Mouse (Mus musculus): ENCODE data around the gene Prkce. TPM values are rescaled to one million over a fixed set of nuclear protein-coding genes. Genes with fewer than 3 reads are reported as not detected.

Prkce gene
- polyA plus RNA-seq, 1 experiment from 2014 or later, result 2.0 TPM

DNA sequence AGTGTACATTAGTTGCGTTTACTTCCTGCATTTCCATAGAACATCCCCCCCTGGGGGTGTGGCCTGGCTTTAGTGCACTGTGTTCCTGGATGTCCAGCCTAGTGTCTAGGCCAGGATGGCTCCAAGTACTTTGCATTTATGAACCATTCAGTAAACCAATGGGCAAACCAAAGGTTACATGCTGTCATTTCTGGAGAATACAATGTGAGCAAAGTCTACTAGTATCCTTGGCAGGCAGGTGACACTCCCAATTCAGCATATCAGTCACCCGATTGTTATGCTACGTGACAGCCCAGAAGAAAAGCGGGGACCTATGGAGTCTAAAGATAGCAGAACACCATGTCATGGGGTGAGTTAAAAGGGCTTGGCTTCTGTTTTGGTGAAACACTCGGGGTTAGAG is 271.2 kb downstream of the Prkce start:
- Histone ChIP-seq H3K4me3 (ENCODE audit: low read depth, low read length) (no peak overlapping the region), H3K4me2 (ENCODE audit: low read depth, low read length) (no peak overlapping the region), H3K36me3 (replicated peaks; ENCODE audit: insufficient read depth, low read length) (no peaks in the 10 kb centered on the region), H3K27me3 (ENCODE audit: insufficient read depth, low read length) (no peaks in the 10 kb centered on the region), H3K9me3 (ENCODE audit: low read length) (no peaks in the 10 kb centered on the region), H3K9ac (replicated peaks) (no peak overlapping the region), H3K27ac (ENCODE audit: low read depth) (no peak overlapping the region), H3K4me1 (ENCODE audit: insufficient read depth) (peaks cover 18% of the 10 kb centered on the region)
- no peak for DNase-seq
- WGBS (ENCODE audit: insufficient replicate concordance), result 66% methylated on average over 5 of the region's 5 CpGs
- TF ChIP-seq CTCF (IDR thresholded peaks at IDR 0.05; ENCODE audit: low read depth) (no peak), EP300 (IDR thresholded peaks at IDR 0.05; ENCODE audit: low read depth) (no peak)
- ATAC-seq, result peak; percentile 40; the same call in 1 of the 2 replicates

DNA sequence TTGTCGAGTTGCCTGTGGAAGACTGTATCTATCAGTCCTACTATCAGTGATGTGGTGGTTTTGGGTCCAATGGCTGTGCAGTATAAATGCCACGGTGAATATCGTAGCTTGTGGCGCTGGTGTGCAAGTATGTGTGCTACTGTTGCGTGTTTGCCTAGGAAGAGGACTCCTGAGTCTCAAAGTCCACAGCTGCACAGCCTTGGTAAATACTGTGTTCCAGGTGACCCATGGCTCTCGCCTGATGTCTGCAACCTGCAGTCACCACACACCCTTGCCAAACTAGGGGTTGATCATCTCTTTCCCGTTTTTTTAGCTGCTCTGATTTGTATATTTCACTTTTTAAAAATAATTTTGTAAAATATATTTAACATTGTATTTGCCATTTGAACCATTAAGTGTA is 273.5 kb downstream of the Prkce start:
- Histone ChIP-seq H3K27me3 (ENCODE audit: insufficient read depth, low read length) (no peaks in the 10 kb centered on the region), H3K9ac (replicated peaks) (no peak overlapping the region), H3K9me3 (ENCODE audit: low read length) (no peaks in the 10 kb centered on the region), H3K4me2 (ENCODE audit: low read depth, low read length) (0 out of 2 replicates have a peak overlapping the region, but pooled peaks have one; percentile 9), H3K4me1 (ENCODE audit: insufficient read depth) (peaks cover 23% of the 10 kb centered on the region), H3K36me3 (replicated peaks; ENCODE audit: insufficient read depth, low read length) (no peaks in the 10 kb centered on the region), H3K27ac (ENCODE audit: low read depth) (no peak overlapping the region), H3K4me3 (ENCODE audit: low read depth, low read length) (no peak overlapping the region)
- no peak for DNase-seq
- no peak for ATAC-seq
- WGBS (ENCODE audit: insufficient replicate concordance), result 61% methylated on average over 7 of the region's 7 CpGs
- TF ChIP-seq EP300 (IDR thresholded peaks at IDR 0.05; ENCODE audit: low read depth) (no peak), CTCF (IDR thresholded peaks at IDR 0.05; ENCODE audit: low read depth) (no peak)

DNA sequence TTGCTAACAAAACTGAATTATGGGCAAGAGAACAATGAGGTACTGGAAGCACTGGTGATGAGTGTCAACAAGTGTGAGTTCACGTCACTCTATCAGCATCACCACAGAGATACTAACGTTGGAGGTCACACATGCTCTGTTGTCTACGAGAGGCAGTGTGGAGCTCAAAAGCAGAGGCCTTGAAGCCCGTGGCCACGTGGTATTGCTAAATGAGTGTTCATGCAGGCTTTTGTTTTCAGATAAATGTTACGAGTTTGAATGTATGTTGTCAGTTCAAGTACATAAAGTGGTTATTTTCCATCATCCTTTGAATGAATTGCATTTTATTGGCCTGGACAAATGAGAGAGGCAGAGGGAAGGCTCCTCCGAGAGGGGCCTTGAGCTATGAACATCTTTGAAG is 276.3 kb downstream of the Prkce start:
- H3K4me3 ChIP-seq (ENCODE audit: low read depth, low read length), result no peak overlapping the region
- WGBS (ENCODE audit: insufficient replicate concordance), result 54% methylated on average over 7 of the region's 7 CpGs
- DNase-seq (no peak), ATAC-seq (no peak)
- H3K27me3 ChIP-seq (ENCODE audit: insufficient read depth, low read length), result no peaks in the 10 kb centered on the region
- H3K27ac ChIP-seq (ENCODE audit: low read depth), result peak overlapping the region; percentile 70; the same call in 1 of the 2 replicates
- peaks cover 12% of the 10 kb centered on the region; the same call in 1 of the 2 replicates for H3K4me1 ChIP-seq (ENCODE audit: insufficient read depth)
- H3K36me3 ChIP-seq (replicated peaks; ENCODE audit: insufficient read depth, low read length), result no peaks in the 10 kb centered on the region
- H3K9me3 ChIP-seq (ENCODE audit: low read length), result no peaks in the 10 kb centered on the region
- H3K9ac ChIP-seq (replicated peaks), result no peak overlapping the region
- no peak overlapping the region for H3K4me2 ChIP-seq (ENCODE audit: low read depth, low read length)
- TF ChIP-seq CTCF (IDR thresholded peaks at IDR 0.05; ENCODE audit: low read depth) (no peak), EP300 (IDR thresholded peaks at IDR 0.05; ENCODE audit: low read depth) (no peak)

DNA sequence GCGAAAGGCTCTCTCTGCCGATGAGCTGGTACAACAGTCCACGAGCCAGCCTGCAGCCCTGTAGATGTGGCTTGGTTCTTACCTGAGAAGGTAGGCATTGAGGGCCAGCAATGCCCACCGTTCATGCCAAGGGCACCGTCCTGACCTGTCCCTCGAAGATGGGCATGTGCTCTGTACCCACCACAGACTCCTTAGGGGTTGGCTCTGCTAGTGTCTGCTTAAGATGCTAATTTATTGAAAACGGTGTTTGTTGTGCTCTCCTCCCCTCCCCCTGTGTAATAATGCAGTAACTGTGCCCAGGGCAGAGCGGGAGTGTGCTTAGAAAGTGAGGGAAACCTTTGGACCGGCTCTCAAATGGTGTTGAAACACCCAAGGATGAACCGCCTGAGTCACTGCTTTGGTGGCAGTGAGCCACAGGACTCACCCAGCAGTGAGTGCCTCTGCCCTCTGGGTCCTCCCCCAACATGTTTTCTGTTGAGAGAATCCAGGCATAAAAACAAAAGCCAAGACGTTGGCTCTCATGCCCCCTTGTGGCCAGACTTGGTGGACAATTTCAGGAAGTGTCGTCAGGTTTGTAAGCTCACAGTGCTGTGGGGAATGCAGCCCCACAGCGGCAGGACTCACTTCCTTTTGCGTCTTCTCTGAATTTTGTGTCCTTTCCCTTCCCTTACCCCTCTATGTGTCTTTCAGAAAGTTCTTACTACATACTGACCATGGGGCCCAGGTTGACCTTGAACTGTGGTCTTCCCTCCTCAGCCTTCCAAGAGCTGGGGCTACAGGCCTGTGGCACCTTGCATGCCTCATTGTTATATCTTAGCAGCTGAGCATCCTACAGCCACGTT is 277.2 kb downstream of the Prkce start:
- no peaks in the 10 kb centered on the region for H3K9me3 ChIP-seq (ENCODE audit: low read length)
- DNase-seq (peak; percentile 91), ATAC-seq (peak; percentile 98)
- peaks cover 12% of the 10 kb centered on the region; the same call in 1 of the 2 replicates for H3K4me1 ChIP-seq (ENCODE audit: insufficient read depth)
- TF ChIP-seq EP300 (IDR thresholded peaks at IDR 0.05; ENCODE audit: low read depth), result peak; percentile 49; the same call in 1 of the 2 replicates
- peak; percentile 95 for TF ChIP-seq CTCF (IDR thresholded peaks at IDR 0.05; ENCODE audit: low read depth)
- peak overlapping the region; percentile 46; the same call in 1 of the 2 replicates for H3K4me2 ChIP-seq (ENCODE audit: low read depth, low read length)
- 0 out of 2 replicates have a peak overlapping the region, but pooled peaks have one; percentile 6 for H3K9ac ChIP-seq (replicated peaks)
- H3K27me3 ChIP-seq (ENCODE audit: insufficient read depth, low read length), result no peaks in the 10 kb centered on the region
- no peak overlapping the region for H3K4me3 ChIP-seq (ENCODE audit: low read depth, low read length)
- peak overlapping the region; percentile 70 for H3K27ac ChIP-seq (ENCODE audit: low read depth)
- 35% methylated on average over 15 of the region's 15 CpGs for WGBS (ENCODE audit: insufficient replicate concordance)
- H3K36me3 ChIP-seq (replicated peaks; ENCODE audit: insufficient read depth, low read length), result no peaks in the 10 kb centered on the region

DNA sequence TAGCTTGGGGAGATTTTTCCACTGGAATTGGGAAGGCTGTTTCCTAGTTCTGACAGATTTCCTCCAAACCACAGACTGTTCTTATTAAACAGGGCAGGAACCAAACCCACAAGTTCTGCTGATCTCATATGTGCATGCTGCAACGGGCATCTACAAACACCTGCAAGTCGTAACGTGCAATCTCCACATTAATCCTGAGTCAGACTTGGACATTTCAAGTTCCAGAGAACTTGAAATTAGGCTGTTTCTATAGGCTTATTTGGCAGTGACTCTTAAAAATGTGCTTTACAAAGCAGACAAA is 277.8 kb downstream of the Prkce start:
- TF ChIP-seq EP300 (IDR thresholded peaks at IDR 0.05; ENCODE audit: low read depth) (no peak), CTCF (IDR thresholded peaks at IDR 0.05; ENCODE audit: low read depth) (no peak)
- no peaks in the 10 kb centered on the region for H3K36me3 ChIP-seq (replicated peaks; ENCODE audit: insufficient read depth, low read length)
- H3K4me2 ChIP-seq (ENCODE audit: low read depth, low read length), result 0 out of 2 replicates have a peak overlapping the region, but pooled peaks have one; percentile 46
- no peaks in the 10 kb centered on the region for H3K27me3 ChIP-seq (ENCODE audit: insufficient read depth, low read length)
- peak overlapping the region; percentile 49 for H3K27ac ChIP-seq (ENCODE audit: low read depth)
- no peaks in the 10 kb centered on the region for H3K9me3 ChIP-seq (ENCODE audit: low read length)
- 0 out of 2 replicates have a peak overlapping the region, but pooled peaks have one; percentile 6 for H3K9ac ChIP-seq (replicated peaks)
- ATAC-seq (no peak), DNase-seq (no peak)
- WGBS (ENCODE audit: insufficient replicate concordance), result 71% methylated on average over 3 of the region's 3 CpGs
- H3K4me3 ChIP-seq (ENCODE audit: low read depth, low read length), result no peak overlapping the region
- H3K4me1 ChIP-seq (ENCODE audit: insufficient read depth), result peaks cover 12% of the 10 kb centered on the region; the same call in 1 of the 2 replicates

DNA sequence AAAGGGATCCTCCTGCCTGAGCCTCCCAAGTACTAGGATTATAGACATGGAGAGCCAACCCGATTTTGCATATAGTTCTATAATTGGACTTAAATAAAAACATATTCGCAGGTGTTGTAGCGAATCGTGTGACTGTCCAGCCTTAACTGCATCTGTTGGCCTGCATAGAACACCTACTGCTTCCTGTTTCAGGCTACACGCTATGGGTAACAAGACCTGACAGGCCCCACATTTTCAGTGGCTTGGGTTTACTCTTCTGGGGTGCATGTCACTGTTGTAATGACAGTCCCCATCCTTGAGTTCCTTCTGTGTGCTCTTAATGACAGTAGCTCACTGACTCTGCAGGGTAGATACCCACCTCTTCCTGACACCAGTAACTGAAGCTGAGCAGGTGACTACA is 278.3 kb downstream of the Prkce start:
- no peak overlapping the region for H3K4me3 ChIP-seq (ENCODE audit: low read depth, low read length)
- DNase-seq (no peak), ATAC-seq (no peak)
- TF ChIP-seq CTCF (IDR thresholded peaks at IDR 0.05; ENCODE audit: low read depth) (no peak), EP300 (IDR thresholded peaks at IDR 0.05; ENCODE audit: low read depth) (no peak)
- 88% methylated on average over 5 of the region's 5 CpGs for WGBS (ENCODE audit: insufficient replicate concordance)
- H3K4me1 ChIP-seq (ENCODE audit: insufficient read depth), result peaks cover 10% of the 10 kb centered on the region; the same call in 1 of the 2 replicates
- H3K9ac ChIP-seq (replicated peaks), result no peak overlapping the region
- H3K36me3 ChIP-seq (replicated peaks; ENCODE audit: insufficient read depth, low read length), result no peaks in the 10 kb centered on the region
- H3K27me3 ChIP-seq (ENCODE audit: insufficient read depth, low read length), result no peaks in the 10 kb centered on the region
- no peak overlapping the region for H3K4me2 ChIP-seq (ENCODE audit: low read depth, low read length)
- no peaks in the 10 kb centered on the region for H3K9me3 ChIP-seq (ENCODE audit: low read length)
- H3K27ac ChIP-seq (ENCODE audit: low read depth), result no peak overlapping the region
